Mouse (Mus musculus): ENCODE measurements at regions not wholly inside any gene's neighbourhood (a gene's known extent, or its start where the extent isn't known, plus 50 kb on each side); places are given as distances from the start of the nearest gene placed in this dataset.

GRCm38 (mm10) chr2:137574845-137575449, 458.5 kb upstream of the Jag1 start:
- no peaks in the 10 kb centered on the region for H3K36me3 ChIP-seq (ENCODE audit: control insufficient read depth, insufficient read depth, low read length, poor library complexity, severe bottlenecking)
- no peaks in the 10 kb centered on the region for H3K27me3 ChIP-seq (ENCODE audit: control insufficient read depth, insufficient read depth, low read length, poor library complexity, severe bottlenecking)
- no peak for DNase-seq (ENCODE audit: low read depth, low spot score)

DNA sequence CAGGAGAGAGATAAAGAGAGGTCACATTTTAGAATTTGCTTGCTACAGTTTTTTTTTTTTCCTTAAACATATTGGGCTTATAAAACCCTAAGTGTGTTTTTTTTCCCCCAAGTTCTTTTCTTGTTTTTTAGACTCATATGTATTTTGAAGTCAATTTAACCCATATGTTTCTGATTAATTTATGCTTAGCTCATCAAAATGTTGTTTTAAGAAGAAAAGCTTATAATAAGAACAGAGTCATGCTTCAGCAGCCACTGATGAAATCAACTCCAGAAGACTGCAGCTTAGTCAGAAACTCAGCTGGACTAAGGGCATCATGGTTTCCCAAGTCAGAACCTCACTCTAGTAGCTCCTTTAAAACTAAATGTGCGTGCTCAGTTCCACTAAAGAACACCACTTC, 454.7 kb upstream of the Jag1 start:
- DNase-seq (ENCODE audit: low read depth, low spot score), result no peak
- Histone ChIP-seq H3K36me3 (ENCODE audit: control insufficient read depth, insufficient read depth, low read length, poor library complexity, severe bottlenecking) (no peaks in the 10 kb centered on the region), H3K27me3 (ENCODE audit: control insufficient read depth, insufficient read depth, low read length, poor library complexity, severe bottlenecking) (no peaks in the 10 kb centered on the region)

GRCm38 (mm10) chr2:137566619-137567018, 450.2 kb upstream of the Jag1 start:
- Histone ChIP-seq H3K27me3 (ENCODE audit: control insufficient read depth, insufficient read depth, low read length, poor library complexity, severe bottlenecking) (no peaks in the 10 kb centered on the region), H3K36me3 (ENCODE audit: control insufficient read depth, insufficient read depth, low read length, poor library complexity, severe bottlenecking) (no peaks in the 10 kb centered on the region)
- DNase-seq (ENCODE audit: low read depth, low spot score), result no peak

DNA sequence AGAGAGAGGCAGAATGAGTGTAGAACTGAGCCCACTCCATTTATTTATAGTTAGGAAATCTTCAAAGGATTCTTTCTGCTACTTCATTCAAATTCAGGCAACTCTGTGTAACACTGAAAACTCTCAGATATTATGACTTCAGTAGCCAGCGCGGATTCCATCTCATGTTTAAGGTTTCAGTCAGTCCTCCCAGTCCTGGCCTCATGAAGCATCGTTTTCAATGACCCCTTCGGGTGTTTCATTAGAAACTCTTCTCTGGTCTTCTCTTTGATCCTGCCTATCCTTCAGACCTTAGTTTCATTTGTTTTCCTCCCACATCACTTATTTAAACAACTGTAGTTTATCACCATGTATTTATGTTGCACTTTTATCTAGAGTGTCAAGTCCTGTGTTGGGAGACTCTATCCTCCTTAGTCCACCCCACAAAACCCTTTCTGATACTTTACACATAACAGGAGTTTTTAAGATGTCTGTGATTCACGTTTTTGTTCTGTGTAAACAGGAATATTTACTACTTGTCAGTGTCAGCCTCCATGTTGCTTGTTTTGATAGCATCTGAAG, 447.7 kb upstream of the Jag1 start:
- DNase-seq (ENCODE audit: low read depth, low spot score), result no peak
- no peaks in the 10 kb centered on the region for H3K36me3 ChIP-seq (ENCODE audit: control insufficient read depth, insufficient read depth, low read length, poor library complexity, severe bottlenecking)

GRCm38 (mm10) chr2:137560366-137560765, 443.9 kb upstream of the Jag1 start:
- DNase-seq (ENCODE audit: low read depth, low spot score), result no peak
- Histone ChIP-seq H3K36me3 (ENCODE audit: control insufficient read depth, insufficient read depth, low read length, poor library complexity, severe bottlenecking) (no peaks in the 10 kb centered on the region), H3K27me3 (ENCODE audit: control insufficient read depth, insufficient read depth, low read length, poor library complexity, severe bottlenecking) (no peaks in the 10 kb centered on the region)

More for the DNA sequence above, 447.7 kb upstream of the Jag1 start:
- H3K27me3 ChIP-seq (ENCODE audit: control insufficient read depth, insufficient read depth, low read length, poor library complexity, severe bottlenecking), result no peaks in the 10 kb centered on the region

DNA sequence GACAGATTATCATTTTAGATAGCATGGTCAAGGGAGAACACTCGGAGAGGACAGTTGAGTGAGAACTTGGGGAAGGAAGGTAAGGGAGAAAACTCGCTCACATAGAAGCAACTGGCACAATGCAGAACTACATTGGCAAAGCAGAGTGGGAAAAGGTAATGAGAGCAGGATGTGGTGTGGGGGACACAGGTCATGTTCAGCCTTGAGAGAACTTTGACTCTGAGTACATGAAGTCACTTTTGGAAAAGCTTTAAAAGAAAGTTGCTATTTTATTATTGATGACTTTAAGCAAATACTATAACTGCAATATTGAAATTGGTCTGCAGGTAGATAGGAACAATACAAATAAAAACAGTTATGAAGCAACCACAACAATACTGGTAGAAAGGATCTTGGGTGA, 437.4 kb upstream of the Jag1 start:
- Histone ChIP-seq H3K36me3 (ENCODE audit: control insufficient read depth, insufficient read depth, low read length, poor library complexity, severe bottlenecking) (no peaks in the 10 kb centered on the region), H3K27me3 (ENCODE audit: control insufficient read depth, insufficient read depth, low read length, poor library complexity, severe bottlenecking) (no peaks in the 10 kb centered on the region)
- DNase-seq (ENCODE audit: low read depth, low spot score), result no peak

GRCm38 (mm10) chr2:137536581-137536980, 420.1 kb upstream of the Jag1 start:
- Histone ChIP-seq H3K27me3 (ENCODE audit: control insufficient read depth, insufficient read depth, low read length, poor library complexity, severe bottlenecking) (no peaks in the 10 kb centered on the region), H3K36me3 (ENCODE audit: control insufficient read depth, insufficient read depth, low read length, poor library complexity, severe bottlenecking) (no peaks in the 10 kb centered on the region)
- DNase-seq (ENCODE audit: low read depth, low spot score), result no peak

DNA sequence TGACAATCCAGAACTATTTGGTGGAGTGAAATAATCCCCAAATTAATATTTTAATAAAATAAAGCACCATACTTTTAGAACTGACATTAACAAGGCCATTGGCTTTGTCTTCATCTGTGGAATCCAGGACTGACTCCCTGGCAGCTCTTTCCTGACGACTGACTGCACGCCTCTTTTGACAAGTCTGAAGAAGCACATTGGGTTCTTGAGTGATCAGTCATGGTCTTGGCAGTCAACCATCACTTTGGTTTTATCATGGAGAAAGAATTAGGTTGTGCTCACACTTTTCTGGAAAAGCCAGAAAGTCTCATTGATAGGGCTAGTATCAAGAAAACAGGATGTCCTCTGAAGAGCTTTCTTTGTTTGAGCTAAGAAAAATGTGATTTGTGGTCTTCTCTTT, 399.8 kb upstream of the Jag1 start:
- Histone ChIP-seq H3K36me3 (ENCODE audit: control insufficient read depth, insufficient read depth, low read length, poor library complexity, severe bottlenecking) (no peaks in the 10 kb centered on the region), H3K27me3 (ENCODE audit: control insufficient read depth, insufficient read depth, low read length, poor library complexity, severe bottlenecking) (no peaks in the 10 kb centered on the region)
- DNase-seq (ENCODE audit: low read depth, low spot score), result no peak

GRCm38 (mm10) chr2:137515043-137515442, 398.6 kb upstream of the Jag1 start:
- H3K36me3 ChIP-seq (ENCODE audit: control insufficient read depth, insufficient read depth, low read length, poor library complexity, severe bottlenecking), result no peaks in the 10 kb centered on the region
- H3K27me3 ChIP-seq (ENCODE audit: control insufficient read depth, insufficient read depth, low read length, poor library complexity, severe bottlenecking), result no peaks in the 10 kb centered on the region
- DNase-seq (ENCODE audit: low read depth, low spot score), result no peak

DNA sequence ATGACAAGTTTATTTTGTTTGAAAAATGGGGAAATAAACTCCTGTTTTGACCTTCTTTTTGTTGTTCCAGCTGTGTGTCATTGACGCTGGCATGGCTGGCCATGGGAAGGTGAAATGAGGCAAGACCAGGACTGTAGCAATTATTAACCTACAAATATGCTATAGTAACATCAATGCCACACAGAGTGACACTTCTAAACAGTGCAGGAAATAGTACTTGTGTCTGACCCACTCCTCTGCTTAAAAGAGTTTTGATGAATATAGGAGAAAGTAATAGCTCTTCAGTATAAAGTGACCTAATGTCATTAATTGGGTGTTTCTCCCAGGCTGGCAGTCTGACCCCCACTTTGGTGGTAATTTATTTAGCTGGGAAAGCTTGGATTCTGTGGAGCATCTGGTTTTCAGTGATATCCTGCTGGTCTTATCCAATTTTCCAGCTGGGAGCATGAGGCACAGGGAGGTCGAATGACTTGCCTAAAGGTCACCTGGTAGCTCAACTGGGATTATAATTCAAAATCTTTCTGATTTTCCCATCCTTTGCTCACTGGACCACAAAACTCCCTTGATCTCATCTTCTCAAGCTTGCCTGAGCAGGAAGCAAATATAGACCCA, 397.6 kb upstream of the Jag1 start:
- Histone ChIP-seq H3K36me3 (ENCODE audit: control insufficient read depth, insufficient read depth, low read length, poor library complexity, severe bottlenecking) (no peaks in the 10 kb centered on the region), H3K27me3 (ENCODE audit: control insufficient read depth, insufficient read depth, low read length, poor library complexity, severe bottlenecking) (no peaks in the 10 kb centered on the region)
- DNase-seq (ENCODE audit: low read depth, low spot score), result no peak

DNA sequence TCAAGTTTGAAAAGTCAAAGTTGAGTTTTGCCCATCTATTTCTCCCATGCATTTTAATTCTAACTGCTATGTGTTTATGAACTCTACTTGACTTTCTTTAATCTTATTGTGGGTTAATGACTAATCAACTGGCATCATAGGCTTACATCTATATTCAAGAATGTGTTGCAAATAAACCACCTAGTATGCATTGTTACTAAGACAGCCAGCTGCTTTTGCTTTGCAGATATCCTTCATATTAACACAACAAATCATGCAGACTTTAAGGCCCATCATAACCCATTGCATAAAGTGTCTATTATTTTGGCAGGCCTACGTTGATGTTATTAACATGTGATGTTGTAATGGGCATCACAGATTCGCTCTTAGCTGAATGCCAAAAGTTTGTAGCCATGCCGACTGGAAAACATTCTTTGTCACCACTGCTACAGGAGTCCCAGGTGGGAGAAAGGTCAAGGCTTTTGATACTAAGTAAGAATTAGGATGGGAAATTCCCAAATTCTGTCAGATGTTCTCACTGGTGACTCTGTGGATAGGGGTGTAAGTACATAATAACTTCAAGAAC, 394.3 kb upstream of the Jag1 start:
- DNase-seq (ENCODE audit: low read depth, low spot score), result no peak
- no peaks in the 10 kb centered on the region for H3K27me3 ChIP-seq (ENCODE audit: control insufficient read depth, insufficient read depth, low read length, poor library complexity, severe bottlenecking)
- H3K36me3 ChIP-seq (ENCODE audit: control insufficient read depth, insufficient read depth, low read length, poor library complexity, severe bottlenecking), result no peaks in the 10 kb centered on the region

DNA sequence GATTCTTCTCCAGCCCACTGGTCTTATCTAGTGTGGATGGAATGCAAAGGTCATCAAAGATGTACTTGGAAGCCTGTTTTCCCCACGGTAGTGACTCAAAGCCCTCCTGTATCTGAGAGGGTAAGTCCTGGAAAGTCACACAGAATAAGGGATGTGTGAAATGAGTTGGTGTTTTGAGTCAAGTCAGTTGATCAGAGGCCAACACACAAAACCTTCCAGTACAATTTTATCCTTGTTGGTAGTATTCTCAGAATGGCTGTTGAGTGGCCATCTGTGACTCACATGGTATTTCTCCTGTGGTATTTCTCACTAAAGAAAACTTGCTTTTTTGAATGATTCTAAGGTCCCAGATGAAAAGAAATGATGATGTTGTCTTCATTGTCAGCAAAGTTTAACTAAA, 384.8 kb upstream of the Jag1 start:
- no peak for DNase-seq (ENCODE audit: low read depth, low spot score)
- Histone ChIP-seq H3K27me3 (ENCODE audit: control insufficient read depth, insufficient read depth, low read length, poor library complexity, severe bottlenecking) (no peaks in the 10 kb centered on the region), H3K36me3 (ENCODE audit: control insufficient read depth, insufficient read depth, low read length, poor library complexity, severe bottlenecking) (no peaks in the 10 kb centered on the region)

DNA sequence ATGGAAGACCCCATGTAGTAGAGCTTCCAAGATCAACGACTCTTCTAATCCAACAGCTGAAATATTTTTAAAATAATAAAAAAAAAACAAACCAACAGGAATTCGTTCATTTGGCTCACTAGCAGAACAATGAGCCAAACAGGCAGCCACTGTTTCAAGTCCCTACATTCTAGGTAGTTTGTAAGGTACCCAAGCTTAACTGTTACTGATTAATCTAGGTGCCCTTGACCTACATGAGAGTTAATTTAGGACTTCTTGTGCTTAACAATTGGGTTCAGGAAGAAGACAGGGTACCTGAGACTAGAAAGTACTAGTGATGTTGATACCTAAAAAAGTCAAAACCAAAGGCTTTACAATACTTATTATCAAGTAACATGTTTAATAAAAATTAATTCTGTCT, 381.2 kb upstream of the Jag1 start:
- DNase-seq (ENCODE audit: low read depth, low spot score), result no peak

DNA sequence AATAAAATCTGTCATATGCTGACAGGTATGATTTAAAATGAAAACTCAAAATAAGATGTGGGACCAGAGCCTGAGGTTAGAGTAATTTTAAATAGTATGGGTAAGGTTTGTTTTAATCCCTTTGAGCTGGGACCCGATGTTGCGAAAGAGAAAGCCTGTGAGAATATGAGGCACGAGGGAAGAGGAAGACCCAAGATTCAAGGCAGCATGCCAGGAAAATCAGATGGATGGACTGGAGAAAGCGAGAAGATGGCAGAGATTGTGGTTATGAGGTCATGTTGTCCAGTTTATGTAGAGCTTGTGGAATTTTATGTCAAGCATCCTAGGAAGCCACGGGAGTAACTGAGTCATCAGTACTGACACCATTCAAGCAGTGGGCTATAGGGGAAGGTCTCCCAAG, 377.2 kb upstream of the Jag1 start:
- DNase-seq (ENCODE audit: low read depth, low spot score), result no peak
- Histone ChIP-seq H3K27me3 (ENCODE audit: control insufficient read depth, insufficient read depth, low read length, poor library complexity, severe bottlenecking) (no peaks in the 10 kb centered on the region), H3K36me3 (ENCODE audit: control insufficient read depth, insufficient read depth, low read length, poor library complexity, severe bottlenecking) (no peaks in the 10 kb centered on the region)

More for the DNA sequence above, 381.2 kb upstream of the Jag1 start:
- no peaks in the 10 kb centered on the region for H3K36me3 ChIP-seq (ENCODE audit: control insufficient read depth, insufficient read depth, low read length, poor library complexity, severe bottlenecking)
- no peaks in the 10 kb centered on the region for H3K27me3 ChIP-seq (ENCODE audit: control insufficient read depth, insufficient read depth, low read length, poor library complexity, severe bottlenecking)

GRCm38 (mm10) chr2:137489181-137489682, 372.8 kb upstream of the Jag1 start:
- H3K36me3 ChIP-seq (ENCODE audit: control insufficient read depth, insufficient read depth, low read length, poor library complexity, severe bottlenecking), result no peaks in the 10 kb centered on the region
- no peak for DNase-seq (ENCODE audit: low read depth, low spot score)
- H3K27me3 ChIP-seq (ENCODE audit: control insufficient read depth, insufficient read depth, low read length, poor library complexity, severe bottlenecking), result no peaks in the 10 kb centered on the region
